Mouse (Mus musculus): Measurements from ENCODE around the gene Gm10134. TPM values are rescaled to one million over a fixed set of nuclear protein-coding genes. Genes with fewer than 3 reads are reported as not detected.

The Gm10134 gene
- 1 to 10 TPM; 2.7 to 3.7 TPM for total RNA-seq (2023)

GRCm38 (mm10) chr2:28505795-28506194, at the start of gene Gm10134:
Gm10134 (plus strand) TSS chr2:28506095.

DNA sequence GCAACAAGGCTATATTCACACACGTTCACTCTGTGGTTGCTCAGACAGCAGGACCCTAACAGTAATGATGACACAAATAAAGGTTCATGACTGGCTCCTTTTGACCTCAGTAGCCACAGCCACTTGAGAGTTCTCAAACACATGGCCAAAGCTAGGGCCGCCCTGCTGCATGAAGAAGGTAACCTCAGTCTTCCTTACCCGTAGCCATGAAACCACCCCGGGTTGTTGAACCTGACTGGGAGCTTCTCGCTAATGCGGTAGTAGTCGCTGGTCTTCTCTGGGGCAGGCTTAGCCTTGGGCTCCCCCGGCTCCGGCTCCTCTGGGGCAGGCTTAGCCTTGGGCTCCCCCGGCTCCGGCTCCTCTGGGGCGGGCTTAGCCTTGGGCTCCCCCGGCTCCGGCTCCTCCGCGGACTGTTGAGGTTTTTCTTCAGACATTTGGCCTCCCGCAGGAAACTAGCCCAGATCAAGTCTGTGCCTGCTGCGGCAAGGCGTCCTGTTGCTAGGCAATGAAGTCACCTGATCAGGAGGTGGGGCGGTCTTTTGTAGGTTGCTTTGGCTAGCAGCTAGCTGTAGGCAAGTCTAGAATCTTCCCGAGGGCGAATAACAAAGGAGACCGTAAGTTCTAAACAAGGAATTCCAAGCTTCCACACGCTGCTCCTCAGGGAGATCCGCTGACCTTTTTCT, 39.9 kb upstream of the Gm10134 start, which contains the start of gene 1700007K13Rik:
Gene 1700007K13Rik, minus strand, starts transcription at position 497 of the 683 bp plus-strand sequence.

GRCm38 (mm10) chr2:28467860-28468485, 37.9 kb upstream of the Gm10134 start, which contains the start of gene Mrps2:
Mrps2 (plus strand) TSS chr2:28468066.

DNA sequence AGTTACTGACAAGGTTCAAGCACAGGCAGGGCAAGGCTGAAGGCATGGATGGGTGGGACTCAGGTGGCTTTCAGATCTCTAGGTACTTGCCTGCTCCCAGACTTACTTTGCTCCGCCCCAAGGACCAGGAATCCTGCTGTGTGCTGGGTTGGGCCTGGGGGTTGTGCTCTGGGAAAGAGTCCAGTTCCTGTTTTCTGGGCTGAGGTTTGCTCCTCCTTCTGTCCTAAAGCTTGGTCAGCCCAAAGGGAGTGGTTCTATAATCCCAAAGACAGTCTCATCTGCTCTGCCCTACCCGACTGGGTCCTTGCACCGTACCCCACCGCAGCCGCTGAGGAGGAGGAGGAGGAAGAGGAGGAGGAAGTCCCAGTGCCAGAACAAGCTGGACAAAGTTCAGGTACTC, 9.2 kb upstream of the Gm10134 start, which contains the start of gene Gbgt1:
Gene Gbgt1, plus strand, starts transcription at position 221 of the 400 bp plus-strand sequence.

GRCm38 (mm10) chr2:28512798-28513401, 7.0 kb downstream of the Gm10134 start, which contains the start of gene Ralgds:
Ralgds (plus strand) TSS chr2:28513125.

Other genes with a start within 250 kb of the Gm10134 start
- gene Ppp1r26, start 59.3 kb upstream of the Gm10134 start, total RNA-seq (2023) = under 1 TPM; 0.24 TPM
- not detected for gene 1700007K13Rik, start 39.8 kb upstream of the Gm10134 start, total RNA-seq (2023)
- gene Mrps2, start 38.0 kb upstream of the Gm10134 start, total RNA-seq (2023) = 10 to 100 TPM; 12.5 to 12.9 TPM
- 10 to 100 TPM in 1 of 2 experiments, 1 to 10 TPM in 1; 9.9 to 10.1 TPM for gene Gbgt1, start 9.2 kb upstream of the Gm10134 start, total RNA-seq (2023)
- gene Ralgds, start 7.0 kb downstream of the Gm10134 start, total RNA-seq (2023) = 10 to 100 TPM; 15.7 to 19.4 TPM
- not detected for gene Cel, start 57.3 kb downstream of the Gm10134 start, total RNA-seq (2023)
- gene Gtf3c5, start 77.7 kb downstream of the Gm10134 start, total RNA-seq (2023) = 10 to 100 TPM; 13.2 to 17.4 TPM
- gene Gfi1b, start 115.9 kb downstream of the Gm10134 start, total RNA-seq (2023) = 10 to 100 TPM; 19.3 to 20.4 TPM
- 10 to 100 TPM; 14.5 to 17.4 TPM for gene Tsc1, start 135.1 kb downstream of the Gm10134 start, total RNA-seq (2023)
- gene Spaca9, start 193.6 kb downstream of the Gm10134 start, total RNA-seq (2023) = 10 to 100 TPM; 16.0 to 20.6 TPM
- 1 to 10 TPM; 3.2 to 5.5 TPM for gene Ak8, start 194.1 kb downstream of the Gm10134 start, total RNA-seq (2023)